Mouse (Mus musculus): ENCODE measurements around the gene Duxbl2. TPM values are rescaled to one million over a fixed set of nuclear protein-coding genes. Genes with fewer than 3 reads are reported as not detected.
"Not testable (repeated sequence)": the region's sequence is repeated elsewhere in the genome, so short reads cannot be mapped to it uniquely, and the experiment has no call there.

Duxbl2 gene
- polyA plus RNA-seq, 1 experiment from 2014 or later = not detected

GRCm38 (mm10) chr14:26161156-26161555 lies 43.0 kb downstream of the Duxbl2 start:
- not testable (repeated sequence) for H3K4me2 ChIP-seq (ENCODE audit: low read length); H3K36me3 ChIP-seq (ENCODE audit: insufficient read depth, low read length); H3K9me3 ChIP-seq (replicated peaks; ENCODE audit: low read length); ATAC-seq (replicated peaks; ENCODE audit: low FRiP score, low read depth); H3K27me3 ChIP-seq (ENCODE audit: insufficient read depth, low read length); H3K9ac ChIP-seq (ENCODE audit: low read depth, low read length); H3K27ac ChIP-seq; H3K4me3 ChIP-seq (replicated peaks; ENCODE audit: low read depth, low read length); H3K4me1 ChIP-seq (replicated peaks; ENCODE audit: insufficient read depth, low read length); DNase-seq (ENCODE audit: low spot score)
- WGBS = no CpG with 5 or more reads among the region's 9 CpGs

DNA sequence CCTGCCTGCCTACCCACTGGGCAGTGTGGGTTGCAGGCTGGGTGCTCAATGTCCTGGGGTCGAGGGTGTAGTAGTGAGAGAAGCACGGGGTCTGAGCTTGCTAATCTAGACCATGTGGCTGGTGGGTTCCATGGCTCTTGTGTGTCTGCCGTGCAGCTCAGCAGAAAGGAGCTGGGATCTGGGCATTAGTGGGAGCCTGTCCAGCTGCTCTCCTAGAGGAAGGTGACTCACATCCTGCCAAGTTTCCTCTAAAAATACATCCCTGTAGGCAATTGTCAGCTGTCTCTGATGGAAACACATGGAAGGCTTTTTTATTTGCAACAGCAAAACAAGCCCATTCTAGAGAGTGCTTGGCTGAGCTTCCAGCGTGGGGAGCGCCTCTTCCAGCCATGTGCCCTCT lies 44.3 kb downstream of the Duxbl2 start:
- H3K4me1 ChIP-seq (replicated peaks; ENCODE audit: insufficient read depth, low read length); H3K4me3 ChIP-seq (replicated peaks; ENCODE audit: low read depth, low read length); DNase-seq (ENCODE audit: low spot score); H3K36me3 ChIP-seq (ENCODE audit: insufficient read depth, low read length); H3K27ac ChIP-seq; H3K9ac ChIP-seq (ENCODE audit: low read depth, low read length); H3K9me3 ChIP-seq (replicated peaks; ENCODE audit: low read length); H3K27me3 ChIP-seq (ENCODE audit: insufficient read depth, low read length); ATAC-seq (replicated peaks; ENCODE audit: low FRiP score, low read depth); H3K4me2 ChIP-seq (ENCODE audit: low read length): not testable (repeated sequence)
- WGBS = no CpG with 5 or more reads among the region's 5 CpGs

DNA sequence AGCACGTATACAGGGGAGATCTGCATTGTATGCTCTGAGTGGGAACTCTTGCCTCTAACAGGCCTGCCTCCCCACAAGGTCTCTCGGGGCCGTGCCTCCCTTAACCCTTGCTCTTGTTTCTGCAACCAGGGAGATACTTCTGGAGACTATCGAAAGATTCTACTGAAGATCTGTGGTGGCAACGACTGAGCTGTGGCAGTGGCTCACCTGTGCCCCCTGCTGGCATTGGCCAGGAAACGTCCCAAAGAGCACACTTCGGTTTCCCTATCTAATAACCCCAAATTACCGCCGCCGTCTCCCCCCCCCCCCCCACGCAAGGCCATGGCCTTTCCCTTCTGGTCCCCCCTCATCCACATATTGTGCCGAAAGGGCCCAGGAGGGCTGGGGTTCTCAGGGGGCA lies 47.1 kb downstream of the Duxbl2 start:
- ATAC-seq (replicated peaks; ENCODE audit: low FRiP score, low read depth); H3K9ac ChIP-seq (ENCODE audit: low read depth, low read length); H3K4me1 ChIP-seq (replicated peaks; ENCODE audit: insufficient read depth, low read length); H3K27ac ChIP-seq; H3K4me3 ChIP-seq (replicated peaks; ENCODE audit: low read depth, low read length); DNase-seq (ENCODE audit: low spot score); H3K9me3 ChIP-seq (replicated peaks; ENCODE audit: low read length); H3K27me3 ChIP-seq (ENCODE audit: insufficient read depth, low read length); H3K4me2 ChIP-seq (ENCODE audit: low read length); H3K36me3 ChIP-seq (ENCODE audit: insufficient read depth, low read length): not testable (repeated sequence)
- no CpG with 5 or more reads among the region's 12 CpGs for WGBS

GRCm38 (mm10) chr14:26173955-26174354 lies 55.8 kb downstream of the Duxbl2 start:
- H3K4me3 ChIP-seq (replicated peaks; ENCODE audit: low read depth, low read length); H3K4me1 ChIP-seq (replicated peaks; ENCODE audit: insufficient read depth, low read length); H3K27me3 ChIP-seq (ENCODE audit: insufficient read depth, low read length); H3K9ac ChIP-seq (ENCODE audit: low read depth, low read length); H3K27ac ChIP-seq; H3K36me3 ChIP-seq (ENCODE audit: insufficient read depth, low read length); H3K4me2 ChIP-seq (ENCODE audit: low read length); H3K9me3 ChIP-seq (replicated peaks; ENCODE audit: low read length); ATAC-seq (replicated peaks; ENCODE audit: low FRiP score, low read depth); DNase-seq (ENCODE audit: low spot score): not testable (repeated sequence)
- WGBS = no CpG with 5 or more reads among the region's 3 CpGs

- DNase-seq (ENCODE audit: low spot score); ATAC-seq (replicated peaks; ENCODE audit: low FRiP score, low read depth); H3K4me1 ChIP-seq (replicated peaks; ENCODE audit: insufficient read depth, low read length); H3K36me3 ChIP-seq (ENCODE audit: insufficient read depth, low read length); H3K9me3 ChIP-seq (replicated peaks; ENCODE audit: low read length); H3K27me3 ChIP-seq (ENCODE audit: insufficient read depth, low read length); H3K9ac ChIP-seq (ENCODE audit: low read depth, low read length); H3K27ac ChIP-seq; H3K4me3 ChIP-seq (replicated peaks; ENCODE audit: low read depth, low read length); H3K4me2 ChIP-seq (ENCODE audit: low read length): not testable (repeated sequence)
- no CpG with 5 or more reads among the region's 6 CpGs for WGBS
Measured at GRCm38 (mm10) chr14:26175028-26175427, 56.9 kb downstream of the Duxbl2 start.

Other genes starting within 250 kb of the Duxbl2 start
- 1.6 and 1.7 TPM in 2 replicates for gene Plac9a, start 215.2 kb upstream of the Duxbl2 start, polyA plus RNA-seq (2015; fragmentation: Nextera tagmentation; extraction: Ambion mirVana)
- gene Tmem254a, start 190.7 kb upstream of the Duxbl2 start, polyA plus RNA-seq (2015; fragmentation: Nextera tagmentation; extraction: Ambion mirVana) = 4.0 and 5.4 TPM in 2 replicates
- gene Cphx1, start 180.0 kb upstream of the Duxbl2 start, polyA plus RNA-seq (2015; fragmentation: Nextera tagmentation; extraction: Ambion mirVana) = not detected in 2 replicates
- 1.0 and 1.7 TPM in 2 replicates for gene Duxbl1, start 139.8 kb upstream of the Duxbl2 start, polyA plus RNA-seq (2015; fragmentation: Nextera tagmentation; extraction: Ambion mirVana)
- gene Gm9780, start 75.6 kb upstream of the Duxbl2 start, polyA plus RNA-seq (2015; fragmentation: Nextera tagmentation; extraction: Ambion mirVana) = 58.2 and 63.5 TPM in 2 replicates
- gene Tmem254c, start 51.0 kb upstream of the Duxbl2 start, polyA plus RNA-seq (2015; fragmentation: Nextera tagmentation; extraction: Ambion mirVana) = 68.1 and 76.8 TPM in 2 replicates
- gene Cphx2, start 36.8 kb upstream of the Duxbl2 start, polyA plus RNA-seq (2015; fragmentation: Nextera tagmentation; extraction: Ambion mirVana) = not detected in 2 replicates
- 0.42 and 0.46 TPM in 2 replicates for gene Cphx3, start 36.1 kb upstream of the Duxbl2 start, polyA plus RNA-seq (2015; fragmentation: Nextera tagmentation; extraction: Ambion mirVana)
- 61.2 and 68.2 TPM in 2 replicates for gene Plac9b, start 64.1 kb downstream of the Duxbl2 start, polyA plus RNA-seq (2015; fragmentation: Nextera tagmentation; extraction: Ambion mirVana)
- 49.9 and 53.6 TPM in 2 replicates for gene Tmem254b, start 88.7 kb downstream of the Duxbl2 start, polyA plus RNA-seq (2015; fragmentation: Nextera tagmentation; extraction: Ambion mirVana)
- gene Duxbl3, start 139.6 kb downstream of the Duxbl2 start, polyA plus RNA-seq (2015; fragmentation: Nextera tagmentation; extraction: Ambion mirVana) = 1.8 and 1.9 TPM in 2 replicates

All from kidney, postnatal 0 days (tissue).